Mouse (Mus musculus): ENCODE data around the gene Syngr3.

DNA sequence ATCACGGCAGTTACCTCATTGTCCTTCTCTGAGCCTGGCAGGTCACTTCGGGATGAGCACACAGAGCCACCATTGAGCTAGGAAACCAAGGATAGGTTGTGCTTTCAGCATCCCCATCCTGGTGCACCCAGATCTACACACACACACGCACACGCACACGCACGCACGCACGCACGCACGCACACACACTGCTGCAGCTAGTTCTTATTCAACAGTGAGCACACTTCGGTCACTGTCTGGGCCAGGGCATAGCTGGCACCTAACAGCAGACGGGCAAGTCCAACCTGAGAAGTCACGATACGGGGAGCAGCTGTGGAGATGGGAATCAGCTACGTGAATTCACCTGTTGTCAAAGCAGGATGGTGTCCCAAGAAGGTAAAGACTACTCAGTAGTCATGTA, 49.2 kb downstream of the Syngr3 start:
- TF ChIP-seq CTCF (IDR thresholded peaks at IDR 0.05; ENCODE audit: low read depth) (no peak), EP300 (IDR thresholded peaks at IDR 0.05; ENCODE audit: low read depth) (no peak)
